Mouse (Mus musculus) brown adipose tissue, adult 24 weeks (tissue): ENCODE data around the gene Wdr17. TPM values are rescaled to one million over a fixed set of nuclear protein-coding genes. Genes with fewer than 3 reads are reported as not detected.

ENCODE experiments used
- H3K27ac ChIP-seq: fragments of 200-500 bp; replicated peaks from 2 replicates; pipeline ENCODE4 v1.5.1; 2012; ENCODE audit warnings: low read depth, mild to moderate bottlenecking, low read length
- H3K4me1 ChIP-seq: fragments of 200-500 bp; 2 replicates; pipeline ENCODE4 v1.6.1; 2012; ENCODE audit warnings: low read length, mixed read lengths; ENCODE audit not compliant: control insufficient read depth, insufficient read depth, insufficient read length
- H3K4me3 ChIP-seq: fragments of 200-500 bp; 2 replicates; pipeline ENCODE4 v1.5.1; 2012; ENCODE audit warnings: low read depth, mild to moderate bottlenecking, low read length, moderate library complexity; ENCODE audit not compliant: insufficient read depth
- polyA plus RNA-seq: library from polyadenylated mRNA; stranded (reverse); fragments of >200 nt; gene quantifications from 2 replicates; pipeline ENCODE4 v1.2.4, GENCODE M21; 2012; ENCODE audit not compliant: missing spikeins, insufficient read depth, insufficient read length

Gene Wdr17
- polyA plus RNA-seq, 1 experiment, result not detected

DNA sequence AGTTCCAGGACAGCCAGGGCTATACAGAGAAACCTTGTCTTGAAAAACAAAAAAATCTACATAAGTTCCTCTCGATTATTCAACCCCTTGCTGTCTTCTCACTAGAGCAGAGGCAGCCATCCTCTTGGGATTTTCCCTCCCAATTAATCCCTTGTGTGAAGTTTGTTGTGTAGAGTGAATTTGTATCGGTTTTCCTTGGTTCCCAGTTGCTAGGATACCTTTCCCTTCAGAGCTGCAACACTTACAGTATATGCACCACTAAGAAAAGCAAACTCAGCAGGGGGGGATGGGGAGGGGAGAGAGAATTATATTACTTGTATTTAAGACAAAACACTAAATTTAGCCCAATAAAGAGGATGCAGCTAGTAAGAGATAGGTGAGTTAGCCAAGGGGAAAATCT is 290.9 kb downstream of the Wdr17 start:
- Histone ChIP-seq H3K4me1 (no peaks in the 10 kb centered on the region), H3K4me3 (no peak overlapping the region), H3K27ac (no peak overlapping the region)

DNA sequence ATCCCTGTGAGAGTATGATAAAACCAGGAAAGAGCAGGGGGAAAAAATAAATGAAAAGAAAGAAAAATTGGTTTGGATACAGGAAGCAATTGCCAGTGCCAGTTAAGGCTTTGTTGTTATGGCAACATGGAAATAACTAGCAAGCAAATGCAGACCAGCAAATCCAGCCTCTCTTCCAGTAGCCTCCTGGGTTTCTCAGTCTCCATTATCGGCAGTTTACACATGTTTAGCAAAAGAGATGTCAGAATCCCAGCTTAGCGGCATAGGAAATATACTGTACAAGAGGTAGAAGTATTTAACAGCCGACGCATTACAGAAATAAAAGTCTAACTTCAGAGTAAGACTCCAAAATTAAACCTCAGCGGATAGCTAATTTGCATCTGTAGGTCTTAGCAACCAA is 292.4 kb downstream of the Wdr17 start:
- no peak overlapping the region for H3K27ac ChIP-seq
- no peaks in the 10 kb centered on the region for H3K4me1 ChIP-seq
- no peak overlapping the region for H3K4me3 ChIP-seq

DNA sequence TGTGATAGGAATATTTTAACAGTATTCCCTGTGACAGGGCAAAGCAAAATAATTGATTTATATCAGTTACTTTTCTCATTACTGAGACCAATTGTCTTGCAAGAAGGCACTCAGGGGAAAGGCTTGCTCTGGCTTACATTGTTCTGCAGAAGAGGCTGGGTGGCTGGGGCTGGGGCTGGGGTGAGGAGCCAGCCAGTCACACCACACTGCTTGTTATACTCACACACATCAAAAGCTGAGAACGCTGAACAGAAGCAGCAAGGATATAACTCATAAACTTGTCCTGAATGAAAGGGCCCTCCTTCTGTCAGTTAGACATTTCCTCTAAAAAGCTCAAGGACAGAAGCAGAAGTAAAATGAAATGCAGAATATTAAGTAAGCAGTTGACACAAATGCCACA is 304.1 kb downstream of the Wdr17 start:
- Histone ChIP-seq H3K4me1 (no peaks in the 10 kb centered on the region), H3K4me3 (no peak overlapping the region), H3K27ac (no peak overlapping the region)

DNA sequence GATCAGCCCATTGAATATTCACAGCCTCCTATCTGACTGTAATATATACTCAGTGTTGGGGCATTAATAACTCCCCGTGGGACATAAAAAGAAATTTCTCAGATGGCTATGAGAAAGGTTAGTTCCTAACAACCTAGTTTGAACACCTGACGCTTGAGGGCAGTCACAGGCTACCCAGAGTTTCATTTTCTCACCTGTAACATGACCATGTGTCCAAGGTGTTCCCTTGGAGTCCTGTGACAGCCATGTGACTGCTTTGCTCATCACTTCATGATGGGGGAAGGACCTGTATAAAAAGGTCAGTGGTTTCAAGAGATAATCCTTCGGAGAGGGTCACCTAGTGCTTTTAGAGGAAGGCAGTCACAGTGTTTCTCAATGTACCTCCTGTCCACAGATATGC is 305.5 kb downstream of the Wdr17 start:
- H3K4me1 ChIP-seq, result no peaks in the 10 kb centered on the region
- H3K4me3 ChIP-seq, result no peak overlapping the region
- H3K27ac ChIP-seq, result no peak overlapping the region

Other genes with a start within 250 kb of the Wdr17 start
- gene Gpm6a, start 67.7 kb upstream of the Wdr17 start, polyA plus RNA-seq, result 0.71 and 1.1 TPM in 2 replicates